Mouse (Mus musculus) embryonic facial prominence, embryonic 15.5 days (tissue): ENCODE data around the gene Faxc. TPM values are rescaled to one million over a fixed set of nuclear protein-coding genes. Genes with fewer than 3 reads are reported as not detected.

ENCODE experiments used
- ATAC-seq: fragments of 200-750 bp; cut with Nextera tagmentation; 2 replicates; pipeline ENCODE4 v1.8.0; 2017; ENCODE audit warnings: low read depth, moderate TSS enrichment; ENCODE audit not compliant: insufficient number of reproducible peaks, low FRiP score, low TSS enrichment
- H3K27ac ChIP-seq: fragments of 300-500 bp; sonication (generic); replicated peaks from 2 replicates; pipeline ENCODE4 v1.5.1; 2015; ENCODE audit warnings: mild to moderate bottlenecking, inconsistent platforms
- H3K27me3 ChIP-seq: fragments of 300-500 bp; sonication (generic); 2 replicates; pipeline ENCODE4 v1.6.1; 2015; ENCODE audit warnings: inconsistent platforms
- H3K36me3 ChIP-seq: fragments of 300-500 bp; sonication (generic); 2 replicates; pipeline ENCODE4 v1.6.1; 2015; ENCODE audit warnings: mild to moderate bottlenecking, inconsistent platforms
- H3K4me1 ChIP-seq: fragments of 300-500 bp; sonication (generic); 2 replicates; pipeline ENCODE4 v1.6.1; 2015; ENCODE audit warnings: inconsistent platforms
- H3K4me2 ChIP-seq: fragments of 300-500 bp; sonication (generic); replicated peaks from 2 replicates; pipeline ENCODE4 v1.6.1; 2015; ENCODE audit warnings: mild to moderate bottlenecking, inconsistent platforms
- H3K4me3 ChIP-seq: fragments of 300-500 bp; sonication (generic); replicated peaks from 2 replicates; pipeline ENCODE4 v1.5.1; 2015; ENCODE audit warnings: mild to moderate bottlenecking, inconsistent platforms
- H3K9ac ChIP-seq: fragments of 300-500 bp; sonication (generic); 2 replicates; pipeline ENCODE4 v1.6.1; 2015; ENCODE audit warnings: inconsistent platforms
- H3K9me3 ChIP-seq: fragments of 300-500 bp; sonication (generic); replicated peaks from 2 replicates; pipeline ENCODE4 v1.6.1; 2016; ENCODE audit warnings: inconsistent platforms
- WGBS: fragments of 180-500 bp; shearing (Covaris S2); methylation state at CpG from one replicate; pipeline ENCODE4 v1.1.7; 2015; 5-methylcytosine and 5-hydroxymethylcytosine counted together
- polyA plus RNA-seq: library from polyadenylated mRNA; unstranded; fragments of >200 nt; fragmentation: Nextera tagmentation; extraction: Ambion mirVana; gene quantifications from 2 replicates; pipeline ENCODE4 v1.2.1, GENCODE M21; 2015

The Faxc gene
- 4.9 and 5.6 TPM in 2 replicates for polyA plus RNA-seq

- Histone ChIP-seq H3K9ac (peak within 1 kb of the TSS; percentile 79), H3K4me1 (peaks cover 20% of the 10 kb centered on the region), H3K27me3 (no peaks in the 10 kb centered on the region), H3K4me2 (peak within 1 kb of the TSS; percentile 87), H3K36me3 (peaks cover under 1% of the 10 kb centered on the region; the same call in 1 of the 2 replicates), H3K4me3 (peak within 1 kb of the TSS; percentile 78), H3K27ac (peak within 1 kb of the TSS; percentile 78), H3K9me3 (no peaks in the 10 kb centered on the region)
- peak; percentile 86 for ATAC-seq
- WGBS = under 1% methylated on average over 80 of the region's 83 CpGs
Observed at GRCm38 (mm10) chr4:21930971-21931771, at the start of gene Faxc. Faxc (plus strand) TSS chr4:21931329.

GRCm38 (mm10) chr4:21882806-21883205 is 48.3 kb upstream of the Faxc start:
- H3K4me1 ChIP-seq = no peaks in the 10 kb centered on the region
- no peak overlapping the region for H3K27ac ChIP-seq
- H3K9ac ChIP-seq = no peak overlapping the region
- no peaks in the 10 kb centered on the region for H3K9me3 ChIP-seq
- no peak overlapping the region for H3K4me3 ChIP-seq
- no peak for ATAC-seq
- H3K27me3 ChIP-seq = no peaks in the 10 kb centered on the region
- no peak overlapping the region for H3K4me2 ChIP-seq
- H3K36me3 ChIP-seq = no peaks in the 10 kb centered on the region
- 91% methylated on average over 6 of the region's 6 CpGs for WGBS

DNA sequence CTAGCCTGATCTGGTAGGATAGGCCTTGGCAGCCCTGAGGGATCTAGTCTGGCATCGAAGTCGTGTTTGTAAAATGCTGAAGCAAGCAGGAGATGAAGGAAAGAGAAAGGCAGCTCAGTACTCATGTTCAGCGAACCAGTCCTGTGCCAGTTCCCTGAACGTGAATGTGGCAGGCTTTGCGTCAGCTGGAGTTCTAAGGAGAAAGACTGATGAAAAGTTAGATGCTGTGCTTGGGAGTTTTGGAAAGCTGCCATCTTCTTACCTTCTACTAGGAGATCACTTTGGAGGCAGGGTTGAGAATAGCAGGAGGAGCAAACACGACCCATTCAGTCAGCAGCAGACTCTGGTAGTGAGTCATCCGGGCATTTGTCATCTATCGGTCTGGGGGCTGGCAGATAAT is 45.3 kb upstream of the Faxc start:
- no peaks in the 10 kb centered on the region for H3K4me1 ChIP-seq
- no peaks in the 10 kb centered on the region for H3K27me3 ChIP-seq
- H3K9ac ChIP-seq = no peak overlapping the region
- H3K36me3 ChIP-seq = no peaks in the 10 kb centered on the region
- 79% methylated on average over 8 of the region's 8 CpGs for WGBS
- no peaks in the 10 kb centered on the region for H3K9me3 ChIP-seq
- no peak overlapping the region for H3K4me3 ChIP-seq
- no peak for ATAC-seq
- no peak overlapping the region for H3K27ac ChIP-seq
- no peak overlapping the region for H3K4me2 ChIP-seq

DNA sequence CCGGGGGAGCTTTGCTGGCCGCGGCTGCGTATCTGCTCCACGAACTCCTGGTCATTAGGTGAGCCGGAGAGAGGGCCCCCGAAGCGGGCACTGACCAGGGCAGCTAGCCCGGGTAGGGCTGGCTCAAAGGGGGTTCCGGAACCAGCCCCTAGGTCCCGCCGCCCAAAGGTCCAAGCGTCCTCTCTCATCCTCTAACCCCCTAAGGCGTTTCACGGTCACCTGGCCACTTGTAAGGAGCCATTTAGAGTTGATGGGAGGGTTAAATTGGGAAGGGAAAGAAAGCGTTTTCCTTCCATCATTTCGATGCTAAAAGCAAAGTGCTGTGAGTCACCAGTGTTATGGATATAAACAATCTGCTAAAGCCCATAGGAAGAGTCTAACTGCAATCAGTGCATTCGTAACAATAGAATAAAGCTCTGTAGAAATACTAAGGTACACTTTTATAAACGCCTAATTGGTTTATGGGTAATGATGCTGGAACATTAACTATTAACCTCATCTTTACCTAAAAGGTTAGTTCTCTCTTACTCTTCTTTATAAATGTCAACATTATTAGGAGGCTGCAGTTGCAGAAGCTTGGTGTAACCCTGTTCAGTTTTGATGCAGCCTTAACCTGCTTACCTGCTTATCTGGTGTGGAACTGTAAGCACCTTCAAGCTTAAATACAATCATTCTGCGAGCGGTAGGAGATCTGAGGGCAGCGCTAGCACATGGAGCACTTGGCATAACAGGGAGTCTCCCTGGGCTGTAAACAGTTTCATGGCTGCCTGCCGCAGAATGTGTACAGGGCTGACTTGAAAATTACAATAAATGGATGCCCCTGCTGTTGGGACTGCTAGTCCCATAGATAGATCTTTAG is 872 bp downstream of the Faxc start:
- ATAC-seq = peak; percentile 6; the same call in 1 of the 2 replicates
- Histone ChIP-seq H3K9me3 (no peaks in the 10 kb centered on the region), H3K4me2 (peak overlapping the region; percentile 87), H3K4me3 (peak overlapping the region; percentile 78), H3K9ac (peak overlapping the region; percentile 79), H3K27me3 (no peaks in the 10 kb centered on the region), H3K27ac (peak overlapping the region; percentile 78), H3K36me3 (peaks cover 9% of the 10 kb centered on the region; the same call in 1 of the 2 replicates), H3K4me1 (peaks cover 20% of the 10 kb centered on the region)
- 9% methylated on average over 23 of the region's 23 CpGs for WGBS

DNA sequence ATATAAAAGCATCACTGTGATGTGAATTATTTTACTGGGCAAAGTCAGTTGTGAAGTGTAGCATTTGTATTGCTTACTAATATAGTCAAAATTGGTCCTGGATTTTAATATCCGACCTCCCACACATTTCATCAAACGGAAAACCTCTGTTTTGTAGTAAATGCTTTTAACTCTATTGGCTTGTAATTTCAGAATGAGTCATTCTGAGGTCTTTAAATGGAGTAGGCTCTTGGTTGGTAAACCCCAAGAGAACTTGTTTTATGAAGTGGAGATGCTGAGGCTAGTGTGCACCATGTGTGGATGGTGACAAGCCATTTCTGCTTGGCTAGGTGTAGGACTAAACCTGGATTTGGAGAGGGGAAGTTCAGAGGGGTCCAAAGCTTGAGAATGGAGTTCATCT is 4.2 kb downstream of the Faxc start:
- no peaks in the 10 kb centered on the region for H3K9me3 ChIP-seq
- peaks cover 11% of the 10 kb centered on the region; the same call in 1 of the 2 replicates for H3K36me3 ChIP-seq
- H3K4me1 ChIP-seq = peaks cover 20% of the 10 kb centered on the region
- no peak overlapping the region for H3K4me2 ChIP-seq
- no peak overlapping the region for H3K27ac ChIP-seq
- ATAC-seq = no peak
- H3K27me3 ChIP-seq = no peaks in the 10 kb centered on the region
- no peak overlapping the region for H3K9ac ChIP-seq
- H3K4me3 ChIP-seq = no peak overlapping the region
- WGBS = 87% methylated on average over 2 of the region's 2 CpGs

GRCm38 (mm10) chr4:21936424-21936823 is 5.3 kb downstream of the Faxc start:
- 93% methylated on average over 9 of the region's 9 CpGs for WGBS
- no peak overlapping the region for H3K27ac ChIP-seq
- H3K9me3 ChIP-seq = no peaks in the 10 kb centered on the region
- no peak overlapping the region for H3K9ac ChIP-seq
- H3K4me2 ChIP-seq = no peak overlapping the region
- no peaks in the 10 kb centered on the region for H3K27me3 ChIP-seq
- peaks cover 11% of the 10 kb centered on the region; the same call in 1 of the 2 replicates for H3K36me3 ChIP-seq
- no peak overlapping the region for H3K4me3 ChIP-seq
- ATAC-seq = no peak
- H3K4me1 ChIP-seq = peaks cover 13% of the 10 kb centered on the region

DNA sequence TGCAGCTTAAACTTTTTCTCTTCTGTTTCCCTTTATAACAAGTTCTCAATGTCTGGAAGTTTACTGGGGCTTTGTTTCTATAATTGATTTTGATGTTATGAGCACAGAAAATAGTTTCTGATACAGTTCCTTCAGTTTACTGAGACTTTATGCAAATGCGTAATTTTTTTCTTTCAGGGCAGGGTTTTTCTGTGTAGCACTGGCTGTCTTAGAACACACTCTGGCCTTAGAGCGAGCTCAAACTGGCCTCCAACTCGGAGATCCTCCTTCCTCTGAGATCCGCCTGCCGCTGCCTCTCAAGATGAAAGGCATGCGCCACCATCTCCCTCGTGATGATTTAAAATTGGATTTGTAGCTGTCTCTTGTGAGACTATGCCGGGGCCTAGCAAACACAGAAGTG is 6.8 kb downstream of the Faxc start:
- peaks cover 11% of the 10 kb centered on the region; the same call in 1 of the 2 replicates for H3K36me3 ChIP-seq
- H3K4me1 ChIP-seq = peaks cover 8% of the 10 kb centered on the region; the same call in 1 of the 2 replicates
- H3K27ac ChIP-seq = no peak overlapping the region
- no peaks in the 10 kb centered on the region for H3K27me3 ChIP-seq
- H3K4me3 ChIP-seq = no peak overlapping the region
- ATAC-seq = no peak
- WGBS = 81% methylated on average over 8 of the region's 8 CpGs
- H3K9me3 ChIP-seq = no peaks in the 10 kb centered on the region
- H3K9ac ChIP-seq = no peak overlapping the region
- H3K4me2 ChIP-seq = no peak overlapping the region

DNA sequence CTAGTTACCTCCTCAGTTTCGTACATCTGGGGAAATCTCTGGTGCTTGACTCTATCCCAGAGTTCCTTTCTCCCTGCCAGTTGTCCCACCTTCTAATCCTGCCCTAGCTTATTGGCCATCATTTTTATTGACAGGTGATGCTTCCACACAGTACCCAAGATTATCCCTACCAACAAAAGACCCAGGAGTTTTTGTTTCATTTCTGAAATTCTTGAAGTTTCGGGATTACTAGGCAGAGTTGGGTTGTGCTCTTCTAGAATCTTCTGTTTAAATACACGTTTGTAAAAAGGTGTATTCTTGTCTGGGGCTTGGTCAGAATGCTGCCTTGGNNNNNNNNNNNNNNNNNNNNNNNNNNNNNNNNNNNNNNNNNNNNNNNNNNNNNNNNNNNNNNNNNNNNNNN is 13.5 kb downstream of the Faxc start:
- Histone ChIP-seq H3K4me3 (no peak overlapping the region), H3K27ac (no peak overlapping the region), H3K4me1 (no peaks in the 10 kb centered on the region), H3K9me3 (no peaks in the 10 kb centered on the region), H3K36me3 (no peaks in the 10 kb centered on the region; the same call in 1 of the 2 replicates), H3K4me2 (no peak overlapping the region), H3K9ac (no peak overlapping the region), H3K27me3 (no peaks in the 10 kb centered on the region)
- WGBS = 85% methylated on average over 3 of the region's 3 CpGs
- no peak for ATAC-seq

GRCm38 (mm10) chr4:21951444-21951843 is 20.3 kb downstream of the Faxc start:
- no peak overlapping the region for H3K27ac ChIP-seq
- 40% methylated on average over 6 of the region's 6 CpGs for WGBS
- no peaks in the 10 kb centered on the region for H3K9me3 ChIP-seq
- H3K4me1 ChIP-seq = no peaks in the 10 kb centered on the region
- no peak overlapping the region for H3K4me2 ChIP-seq
- H3K27me3 ChIP-seq = no peaks in the 10 kb centered on the region
- H3K9ac ChIP-seq = no peak overlapping the region
- no peak for ATAC-seq
- no peak overlapping the region for H3K4me3 ChIP-seq
- no peaks in the 10 kb centered on the region for H3K36me3 ChIP-seq

DNA sequence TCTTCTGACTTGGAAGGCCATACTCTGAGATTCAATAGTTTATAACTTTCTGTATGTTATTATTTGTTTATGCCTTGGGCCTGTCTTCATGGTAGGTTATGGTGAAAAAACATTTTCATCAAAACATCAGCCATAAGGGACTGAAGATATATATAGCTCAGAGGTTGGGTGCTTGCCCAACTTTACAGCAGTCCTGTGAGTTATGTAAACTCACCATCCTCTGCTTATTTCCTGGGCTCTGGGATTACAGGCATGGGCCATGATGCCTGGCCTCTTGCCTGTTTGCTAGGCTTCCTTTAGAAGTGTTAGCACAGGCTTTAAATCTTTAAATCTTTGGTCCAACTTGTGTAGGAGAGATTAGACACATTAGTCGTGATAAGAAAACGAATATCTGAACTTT is 21.1 kb downstream of the Faxc start:
- 76% methylated on average over 2 of the region's 2 CpGs for WGBS
- Histone ChIP-seq H3K9me3 (no peaks in the 10 kb centered on the region), H3K4me3 (no peak overlapping the region), H3K27me3 (no peaks in the 10 kb centered on the region), H3K9ac (no peak overlapping the region), H3K4me2 (no peak overlapping the region), H3K4me1 (no peaks in the 10 kb centered on the region), H3K36me3 (no peaks in the 10 kb centered on the region), H3K27ac (no peak overlapping the region)
- no peak for ATAC-seq

DNA sequence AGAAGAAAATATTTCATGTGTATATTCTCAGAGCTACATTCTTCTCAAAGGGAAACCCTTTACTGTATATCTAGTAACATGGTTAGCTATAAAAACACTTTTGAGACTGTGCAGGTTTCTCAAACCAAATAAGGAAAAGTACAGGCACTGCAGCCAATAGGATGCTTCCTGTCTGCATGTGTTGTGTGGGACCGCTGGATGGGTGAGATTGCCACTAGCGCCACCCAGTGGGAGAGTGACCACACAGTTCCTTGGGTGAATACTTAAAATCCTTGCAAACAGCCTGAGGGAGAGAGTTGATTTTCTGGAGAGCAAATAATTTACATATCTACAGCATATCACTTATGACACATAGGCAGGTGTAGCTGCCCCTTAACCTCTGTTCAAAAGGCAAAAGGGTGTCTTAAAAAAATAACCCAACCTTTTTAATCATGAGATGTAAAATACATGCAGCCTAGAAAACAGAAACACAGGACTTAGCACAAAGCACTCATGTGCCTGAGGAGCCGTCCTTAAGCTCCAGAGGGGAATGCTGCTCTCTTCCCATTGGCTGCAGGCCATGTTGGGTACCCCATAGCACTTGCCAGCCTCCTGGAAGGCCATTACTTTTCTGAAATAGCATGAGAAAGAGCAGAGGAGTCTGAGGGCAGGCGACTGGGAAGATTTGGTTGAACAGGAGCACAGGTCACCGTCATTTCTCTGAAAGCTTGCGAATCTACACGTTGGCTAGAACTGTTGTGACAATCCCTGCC is 26.6 kb downstream of the Faxc start:
- H3K36me3 ChIP-seq = no peaks in the 10 kb centered on the region; the same call in 1 of the 2 replicates

More for the DNA sequence above, 26.6 kb downstream of the Faxc start:
- H3K9me3 ChIP-seq = no peaks in the 10 kb centered on the region
- H3K4me1 ChIP-seq = no peaks in the 10 kb centered on the region
- H3K27me3 ChIP-seq = no peaks in the 10 kb centered on the region
- H3K4me2 ChIP-seq = no peak overlapping the region
- no peak for ATAC-seq
- WGBS = 58% methylated on average over 7 of the region's 7 CpGs
- H3K27ac ChIP-seq = no peak overlapping the region
- no peak overlapping the region for H3K9ac ChIP-seq
- no peak overlapping the region for H3K4me3 ChIP-seq
